Mouse (Mus musculus) G1E (cell line): ENCODE measurements around the gene Chrnb2.
"Not testable (repeated sequence)": the region's sequence is repeated elsewhere in the genome, so short reads cannot be mapped to it uniquely, and the experiment has no call there.

Experiments used
- CTCF ChIP-seq: IDR thresholded peaks from 2 replicates; pipeline ENCODE4 v1.5.1; 2012; ENCODE audit warnings: low read depth, low read length, inconsistent platforms, mixed read lengths
- GATA1 ChIP-seq: IDR thresholded peaks from 2 replicates; pipeline ENCODE4 v1.6.1; 2012; ENCODE audit warnings: borderline replicate concordance, low read length, inconsistent platforms, mixed read lengths
- GATA2 ChIP-seq: IDR thresholded peaks from 2 replicates; pipeline ENCODE4 v1.6.1; 2012; ENCODE audit warnings: low read depth, low read length, inconsistent platforms, borderline replicate concordance
- POLR2AphosphoS5 ChIP-seq: IDR thresholded peaks from 2 replicates; pipeline ENCODE4 v1.6.1; 2012; ENCODE audit warnings: low read depth, low read length, inconsistent platforms; ENCODE audit not compliant: insufficient replicate concordance
- TAL1 ChIP-seq: conservative IDR thresholded peaks from 2 replicates; pipeline ENCODE4 v1.6.1; 2012; ENCODE audit warnings: low read depth, low read length, inconsistent platforms, mixed read lengths

GRCm38 (mm10) chr3:89800078-89800477 lies 35.6 kb upstream of the Chrnb2 start:
- TF ChIP-seq CTCF, TAL1, GATA1, POLR2AphosphoS5, GATA2: not testable (repeated sequence)
